In the genomic region with DNA sequence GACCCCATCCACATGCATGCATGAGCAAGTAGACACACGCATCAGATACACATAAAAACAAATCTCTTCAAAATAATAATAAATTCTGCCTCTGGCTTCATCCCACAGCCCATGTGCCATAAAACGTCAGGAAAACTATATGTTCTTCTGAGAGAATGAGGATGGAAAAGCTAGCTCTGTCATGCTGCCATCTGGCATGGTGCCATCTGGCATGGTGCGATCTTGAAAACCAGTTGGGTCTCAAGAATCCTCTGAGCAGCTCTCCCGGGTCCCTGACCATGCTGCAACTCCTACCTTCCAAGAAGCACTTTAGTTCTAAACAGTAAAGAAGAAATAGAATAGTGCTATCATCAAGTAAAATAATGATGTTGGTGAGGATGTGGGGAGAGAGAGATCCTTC, we compare ENCODE assay signal across 18 mouse cellular contexts.
A peak's percentile ranks its signal among the peaks of the same experiment; 100 is the strongest.
DNase-seq lines count a peak whose midpoint lies in the region; ATAC-seq and TF ChIP-seq lines count a peak whose summit lies in the region.
"Had no signal": no experiment of that assay in that cellular context is flagged by ENCODE, and none has a peak within 500 bp of the region (broad histone marks: within the 10 kb centered on the region; RNA-seq: fewer than 3 reads in every experiment).

No protein-coding gene starts in this region.

- H3K27ac ChIP-seq in hindbrain, postnatal 0 days, result no peak overlapping the region
- H3K27ac ChIP-seq in hindbrain, embryonic 16.5 days (ENCODE audit: low read depth, low read length), result no peak overlapping the region
- H3K27ac ChIP-seq in lung, embryonic 16.5 days (ENCODE audit: low read length), result no peak overlapping the region
- H3K27ac ChIP-seq: embryonic facial prominence, embryonic 15.5 days; forebrain, embryonic 10.5 days; hindbrain, embryonic 10.5 days; kidney, postnatal 0 days; limb, embryonic 15.5 days had no signal

- H3K4me2 ChIP-seq in hindbrain, postnatal 0 days (ENCODE audit: low read depth, low read length), result no peak overlapping the region
- H3K4me2 ChIP-seq in hindbrain, embryonic 16.5 days (ENCODE audit: low read length), result no peak overlapping the region
- H3K4me2 ChIP-seq in lung, embryonic 16.5 days (ENCODE audit: low read depth, low read length), result no peak overlapping the region
- H3K4me2 ChIP-seq: embryonic facial prominence, embryonic 15.5 days; heart, embryonic 15.5 days; limb, embryonic 15.5 days had no signal

- DNase-seq in cerebellum, postnatal 25 days, result peak; percentile 18 to 50
- no peak for DNase-seq in cerebellum, adult 9-11 months
- DNase-seq in hindbrain, postnatal 0 days (ENCODE audit: low spot score), result peak; percentile 49
- DNase-seq in lung, postnatal 14 days, result no peak
- peak; percentile 74 for DNase-seq in brain, embryonic 14.5 days (ENCODE audit: low read depth)
- no peak for DNase-seq in embryo, embryonic 10.5 days (ENCODE audit: low spot score)
- DNase-seq: B cell, adult 2 months; heart, adult 18-20 months; layer of hippocampus, adult 9-11 months had no signal

- no peaks in the 10 kb centered on the region for H3K4me1 ChIP-seq in hindbrain, postnatal 0 days (ENCODE audit: insufficient read depth, low read length)
- H3K4me1 ChIP-seq in hindbrain, embryonic 16.5 days (ENCODE audit: control insufficient read depth, insufficient read depth, low read depth, low read length), result no peaks in the 10 kb centered on the region
- H3K4me1 ChIP-seq in lung, embryonic 16.5 days (replicated peaks; ENCODE audit: control insufficient read depth, insufficient read depth, low read length), result peaks cover 14% of the 10 kb centered on the region

- H3K36me3 ChIP-seq in hindbrain, postnatal 0 days (ENCODE audit: insufficient read depth, low read length), result no peaks in the 10 kb centered on the region
- no peaks in the 10 kb centered on the region for H3K36me3 ChIP-seq in hindbrain, embryonic 16.5 days (ENCODE audit: control insufficient read depth, insufficient read depth, low read length)
- peaks cover 19% of the 10 kb centered on the region for H3K36me3 ChIP-seq in lung, embryonic 16.5 days (ENCODE audit: control insufficient read depth, insufficient read depth, low read length)
- H3K36me3 ChIP-seq: limb, embryonic 15.5 days had no signal

- H3K9ac ChIP-seq in hindbrain, postnatal 0 days (replicated peaks; ENCODE audit: low read length), result no peak overlapping the region
- no peak overlapping the region for H3K9ac ChIP-seq in hindbrain, embryonic 16.5 days (ENCODE audit: low read depth, low read length)
- no peak overlapping the region for H3K9ac ChIP-seq in lung, embryonic 16.5 days (ENCODE audit: low read length)
- H3K9ac ChIP-seq: embryonic facial prominence, embryonic 15.5 days; heart, embryonic 15.5 days; limb, embryonic 15.5 days had no signal

- no peak for TF ChIP-seq CTCF in hindbrain, postnatal 0 days (IDR thresholded peaks at IDR 0.05; ENCODE audit: low read depth)
- no peak for TF ChIP-seq CTCF in brain, embryonic 14.5 days (IDR thresholded peaks at IDR 0.05; ENCODE audit: borderline replicate concordance, extremely low read depth, insufficient read depth, insufficient read length)

- no peaks in the 10 kb centered on the region; the same call in 1 of the 2 replicates for H3K27me3 ChIP-seq in hindbrain, postnatal 0 days (ENCODE audit: insufficient read depth, low read length)
- no peaks in the 10 kb centered on the region for H3K27me3 ChIP-seq in hindbrain, embryonic 16.5 days (replicated peaks; ENCODE audit: control insufficient read depth, insufficient read depth, low read length)
- H3K27me3 ChIP-seq in lung, embryonic 16.5 days (ENCODE audit: control insufficient read depth, insufficient read depth, low read depth, low read length), result no peaks in the 10 kb centered on the region
- H3K27me3 ChIP-seq: embryonic facial prominence, embryonic 15.5 days; heart, embryonic 15.5 days; limb, embryonic 15.5 days had no signal

- TF ChIP-seq POLR2A in brain, embryonic 14.5 days (IDR thresholded peaks at IDR 0.05; ENCODE audit: borderline replicate concordance, extremely low read depth, insufficient read depth, insufficient read length, poor library complexity, severe bottlenecking), result no peak

- no peaks in the 10 kb centered on the region for H3K9me3 ChIP-seq in hindbrain, postnatal 0 days (ENCODE audit: low read length)
- H3K9me3 ChIP-seq in hindbrain, embryonic 16.5 days (ENCODE audit: control insufficient read depth, low read length), result no peaks in the 10 kb centered on the region
- no peaks in the 10 kb centered on the region for H3K9me3 ChIP-seq in lung, embryonic 16.5 days (ENCODE audit: control insufficient read depth, low read length)
- H3K9me3 ChIP-seq: heart, embryonic 15.5 days; limb, embryonic 15.5 days had no signal

- 35% methylated on average over 4 of the region's 4 CpGs for WGBS in hindbrain, postnatal 0 days
- 52% methylated on average over 4 of the region's 4 CpGs for WGBS in hindbrain, embryonic 16.5 days
- 30% methylated on average over 4 of the region's 4 CpGs for WGBS in lung, embryonic 16.5 days

- ATAC-seq in hindbrain, postnatal 0 days, result no peak
- no peak for ATAC-seq in hindbrain, embryonic 16.5 days
- ATAC-seq in lung, embryonic 16.5 days (ENCODE audit: low read depth), result 0 out of 2 replicates have a peak, but pooled peaks have one; percentile 26
- ATAC-seq: inflammation-experienced regulatory T-cells, adult 6 months had no signal

- no peak overlapping the region for H3K4me3 ChIP-seq in hindbrain, postnatal 0 days (ENCODE audit: low read length)
- no peak overlapping the region for H3K4me3 ChIP-seq in hindbrain, embryonic 16.5 days (ENCODE audit: low read length)
- H3K4me3 ChIP-seq in lung, embryonic 16.5 days (ENCODE audit: low read length), result no peak overlapping the region
- H3K4me3 ChIP-seq: embryonic facial prominence, embryonic 15.5 days; forebrain, embryonic 10.5 days; heart, embryonic 15.5 days; hindbrain, embryonic 10.5 days; limb, embryonic 15.5 days had no signal

Comparison
In these comparisons a context has a peak if more than half of its experiments do, and no peak if none do; other contexts are left out.
1. DNase-seq: peak in cerebellum, postnatal 25 days (2 of 2), hindbrain, postnatal 0 days (single experiment) and brain, embryonic 14.5 days (single experiment); none in cerebellum, adult 9-11 months (single experiment), lung, postnatal 14 days (single experiment) and embryo, embryonic 10.5 days (single experiment).